Mouse (Mus musculus): Measurements from ENCODE around the gene Stam2. TPM values are rescaled to one million over a fixed set of nuclear protein-coding genes. Genes with fewer than 3 reads are reported as not detected.

Gene Stam2
- polyA plus RNA-seq, 1 experiment, result 3.8 TPM

DNA sequence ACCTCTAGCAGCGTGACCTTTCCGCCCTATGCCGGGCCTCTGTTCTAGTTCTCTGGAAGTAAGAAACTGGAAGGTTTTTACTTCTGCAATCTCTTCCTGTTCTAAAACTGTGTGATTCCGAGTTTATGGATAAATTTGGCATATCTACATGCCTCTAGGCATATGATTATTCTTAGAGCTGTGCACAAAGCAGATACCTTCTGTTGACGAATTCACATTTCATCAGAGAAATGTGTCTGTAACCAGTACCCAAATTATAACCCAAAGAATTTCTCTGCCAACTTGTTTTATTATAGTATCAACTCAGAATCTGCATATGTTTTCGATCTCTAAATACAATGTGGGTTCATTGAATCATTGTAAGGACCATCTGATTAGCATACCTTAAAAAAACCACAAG, 73.6 kb downstream of the Stam2 start:
- H3K4me3 ChIP-seq (ENCODE audit: extremely low read depth, insufficient read depth, insufficient read length), result no peak overlapping the region
- TF ChIP-seq POLR2A (IDR thresholded peaks at IDR 0.05; ENCODE audit: low read depth, low read length), result no peak
- no peak for TF ChIP-seq CTCF (IDR thresholded peaks at IDR 0.05; ENCODE audit: extremely low read depth, insufficient read depth, insufficient read length, insufficient replicate concordance)
- H3K27me3 ChIP-seq (ENCODE audit: control insufficient read depth, insufficient read depth, low read length), result no peaks in the 10 kb centered on the region
- no peaks in the 10 kb centered on the region for H3K36me3 ChIP-seq (ENCODE audit: control insufficient read depth, insufficient read depth, low read length)
- H3K27ac ChIP-seq (ENCODE audit: insufficient read depth, low read length), result no peak overlapping the region
- DNase-seq (ENCODE audit: low read depth in 1 of 2, low spot score in 2 of 2), result no peak
- H3K4me1 ChIP-seq (ENCODE audit: control insufficient read depth, insufficient read depth, insufficient read length), result no peaks in the 10 kb centered on the region
- 87% methylated on average over 6 of the region's 6 CpGs for WGBS

DNA sequence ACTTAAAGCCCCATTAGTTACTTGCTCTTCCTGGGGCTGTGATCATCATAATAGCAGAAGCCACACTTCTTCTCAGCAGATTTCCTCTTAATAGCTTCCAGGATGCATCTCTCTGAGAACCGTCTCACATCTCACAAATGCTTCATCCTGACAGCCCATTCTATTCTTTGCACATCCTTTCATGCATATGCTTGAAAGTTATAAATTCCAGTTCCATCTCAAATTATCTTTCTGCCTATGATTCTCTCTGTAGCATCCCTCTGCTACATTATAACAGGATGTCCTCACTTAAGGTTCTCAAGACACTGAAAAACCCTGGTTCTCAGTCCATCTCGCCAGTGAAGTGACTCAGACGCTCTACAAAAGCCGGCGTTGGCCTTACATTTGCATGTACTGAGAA, 85.4 kb downstream of the Stam2 start:
- Histone ChIP-seq H3K27me3 (ENCODE audit: control insufficient read depth, insufficient read depth, low read length) (no peaks in the 10 kb centered on the region), H3K4me1 (ENCODE audit: control insufficient read depth, insufficient read depth, insufficient read length) (no peaks in the 10 kb centered on the region), H3K4me3 (ENCODE audit: extremely low read depth, insufficient read depth, insufficient read length) (no peak overlapping the region), H3K36me3 (ENCODE audit: control insufficient read depth, insufficient read depth, low read length) (no peaks in the 10 kb centered on the region), H3K27ac (ENCODE audit: insufficient read depth, low read length) (no peak overlapping the region)
- TF ChIP-seq POLR2A (IDR thresholded peaks at IDR 0.05; ENCODE audit: low read depth, low read length), result no peak
- no peak for TF ChIP-seq CTCF (IDR thresholded peaks at IDR 0.05; ENCODE audit: extremely low read depth, insufficient read depth, insufficient read length, insufficient replicate concordance)
- WGBS, result 87% methylated on average over 5 of the region's 5 CpGs
- no peak for DNase-seq (ENCODE audit: low read depth in 1 of 2, low spot score in 2 of 2)

DNA sequence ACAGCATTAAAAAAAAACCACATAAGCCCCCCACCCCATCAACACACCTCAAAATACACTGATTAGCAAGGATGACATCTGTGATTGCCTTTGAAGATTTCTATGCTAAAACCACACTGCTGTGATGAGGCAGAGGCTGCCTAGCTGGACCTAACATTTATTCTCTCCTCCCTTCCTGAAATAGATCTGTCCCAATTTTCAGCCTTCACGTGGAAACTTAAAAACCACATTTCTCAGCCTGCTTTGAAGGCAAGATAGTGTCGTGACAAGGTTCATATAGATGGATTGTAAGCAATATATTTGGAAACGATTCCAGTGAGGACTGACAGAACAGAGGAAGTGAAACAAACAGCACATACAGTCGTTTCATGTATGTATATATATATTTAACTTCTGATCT, 87.5 kb downstream of the Stam2 start:
- no peak overlapping the region for H3K27ac ChIP-seq (ENCODE audit: insufficient read depth, low read length)
- TF ChIP-seq CTCF (IDR thresholded peaks at IDR 0.05; ENCODE audit: extremely low read depth, insufficient read depth, insufficient read length, insufficient replicate concordance) (no peak), POLR2A (IDR thresholded peaks at IDR 0.05; ENCODE audit: low read depth, low read length) (no peak)
- WGBS, result 26% methylated on average over 4 of the region's 4 CpGs
- no peaks in the 10 kb centered on the region for H3K36me3 ChIP-seq (ENCODE audit: control insufficient read depth, insufficient read depth, low read length)
- H3K4me1 ChIP-seq (ENCODE audit: control insufficient read depth, insufficient read depth, insufficient read length), result no peaks in the 10 kb centered on the region
- no peaks in the 10 kb centered on the region for H3K27me3 ChIP-seq (ENCODE audit: control insufficient read depth, insufficient read depth, low read length)
- DNase-seq (ENCODE audit: low read depth in 1 of 2, low spot score in 2 of 2), result no peak
- H3K4me3 ChIP-seq (ENCODE audit: extremely low read depth, insufficient read depth, insufficient read length), result no peak overlapping the region

- Histone ChIP-seq H3K27ac (ENCODE audit: insufficient read depth, low read length) (no peak overlapping the region), H3K36me3 (ENCODE audit: control insufficient read depth, insufficient read depth, low read length) (no peaks in the 10 kb centered on the region), H3K4me3 (ENCODE audit: extremely low read depth, insufficient read depth, insufficient read length) (no peak overlapping the region), H3K27me3 (ENCODE audit: control insufficient read depth, insufficient read depth, low read length) (no peaks in the 10 kb centered on the region), H3K4me1 (ENCODE audit: control insufficient read depth, insufficient read depth, insufficient read length) (no peaks in the 10 kb centered on the region)
- 87% methylated on average over 6 of the region's 6 CpGs for WGBS
- TF ChIP-seq CTCF (IDR thresholded peaks at IDR 0.05; ENCODE audit: extremely low read depth, insufficient read depth, insufficient read length, insufficient replicate concordance) (no peak), POLR2A (IDR thresholded peaks at IDR 0.05; ENCODE audit: low read depth, low read length) (no peak)
- no peak for DNase-seq (ENCODE audit: low read depth in 1 of 2, low spot score in 2 of 2)
Measured at GRCm38 (mm10) chr2:52651547-52651946, 90.5 kb downstream of the Stam2 start.

DNA sequence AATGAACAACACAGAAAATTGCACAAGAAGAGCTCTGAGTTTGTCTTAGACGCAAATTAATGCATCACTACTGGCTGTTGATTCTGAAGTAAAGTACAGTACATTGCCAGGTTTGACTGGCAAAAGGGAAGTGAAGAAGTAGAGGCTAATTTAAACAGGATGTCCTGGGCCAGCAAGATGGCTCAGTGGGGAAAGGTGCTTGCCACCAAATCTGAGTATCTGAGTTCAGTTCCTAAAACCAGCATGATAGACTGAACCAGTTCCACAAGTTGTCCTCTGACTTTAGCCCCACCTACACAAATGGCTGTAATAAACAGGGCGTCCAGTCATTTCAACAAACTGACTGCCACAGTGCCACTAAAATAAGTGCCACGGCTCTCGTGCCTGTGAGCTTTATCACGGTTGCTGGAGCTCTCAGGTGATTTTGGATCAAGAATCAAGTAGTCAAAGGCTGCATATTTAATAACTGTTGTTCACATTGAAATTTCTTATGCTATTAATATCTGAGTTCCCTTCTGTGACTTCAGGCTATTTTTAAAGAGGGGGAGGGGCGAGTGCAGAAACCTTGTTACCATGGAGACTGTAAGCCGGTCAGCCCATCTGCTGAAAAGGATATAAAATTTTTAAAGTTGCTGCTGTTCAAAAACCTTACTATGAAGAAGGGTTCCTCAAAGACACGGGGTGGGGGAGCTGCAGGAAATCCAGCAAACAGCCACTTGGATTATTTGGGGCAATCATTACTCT, 94.7 kb downstream of the Stam2 start:
- H3K4me1 ChIP-seq (ENCODE audit: control insufficient read depth, insufficient read depth, insufficient read length), result no peaks in the 10 kb centered on the region
- DNase-seq (ENCODE audit: low read depth in 1 of 2, low spot score in 2 of 2), result no peak
- no peak overlapping the region for H3K27ac ChIP-seq (ENCODE audit: insufficient read depth, low read length)
- TF ChIP-seq CTCF (IDR thresholded peaks at IDR 0.05; ENCODE audit: extremely low read depth, insufficient read depth, insufficient read length, insufficient replicate concordance) (no peak), POLR2A (IDR thresholded peaks at IDR 0.05; ENCODE audit: low read depth, low read length) (no peak)
- no peaks in the 10 kb centered on the region for H3K36me3 ChIP-seq (ENCODE audit: control insufficient read depth, insufficient read depth, low read length)
- H3K27me3 ChIP-seq (ENCODE audit: control insufficient read depth, insufficient read depth, low read length), result no peaks in the 10 kb centered on the region
- no peak overlapping the region for H3K4me3 ChIP-seq (ENCODE audit: extremely low read depth, insufficient read depth, insufficient read length)
- WGBS, result 62% methylated on average over 8 of the region's 8 CpGs

DNA sequence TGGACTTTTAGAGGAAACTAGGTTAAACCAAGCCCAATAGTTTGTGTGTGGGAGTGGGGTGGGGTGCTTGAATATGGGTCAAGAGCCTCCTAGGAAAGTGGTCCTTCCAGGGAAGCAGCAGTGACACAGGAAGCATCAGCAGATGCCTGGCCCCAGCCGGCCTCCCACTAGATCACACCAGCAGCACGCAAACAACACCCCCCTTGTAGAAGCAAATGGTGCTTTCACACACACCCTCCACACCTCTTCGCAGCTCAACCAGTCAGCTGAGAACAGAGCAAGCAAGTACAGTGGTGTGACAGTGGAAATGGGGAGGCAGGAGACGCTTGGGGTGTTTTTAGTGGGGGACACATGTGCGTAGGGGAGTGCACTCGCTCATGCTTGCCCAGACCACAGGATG, 98.4 kb downstream of the Stam2 start:
- WGBS, result 87% methylated on average over 6 of the region's 6 CpGs
- Histone ChIP-seq H3K27ac (ENCODE audit: insufficient read depth, low read length) (no peak overlapping the region), H3K36me3 (ENCODE audit: control insufficient read depth, insufficient read depth, low read length) (no peaks in the 10 kb centered on the region), H3K4me1 (ENCODE audit: control insufficient read depth, insufficient read depth, insufficient read length) (no peaks in the 10 kb centered on the region), H3K4me3 (ENCODE audit: extremely low read depth, insufficient read depth, insufficient read length) (no peak overlapping the region), H3K27me3 (ENCODE audit: control insufficient read depth, insufficient read depth, low read length) (no peaks in the 10 kb centered on the region)
- no peak for TF ChIP-seq CTCF (IDR thresholded peaks at IDR 0.05; ENCODE audit: extremely low read depth, insufficient read depth, insufficient read length, insufficient replicate concordance)
- TF ChIP-seq POLR2A (IDR thresholded peaks at IDR 0.05; ENCODE audit: low read depth, low read length), result no peak
- DNase-seq (ENCODE audit: low read depth in 1 of 2, low spot score in 2 of 2), result no peak

Other genes starting within 250 kb of the Stam2 start
- gene Cacnb4, start 65.5 kb downstream of the Stam2 start, polyA plus RNA-seq (2012; rRNA removed), result 0.06 and 0.11 TPM in 2 replicates
- 1.8 and 2.3 TPM in 2 replicates for gene Fmnl2, start 115.6 kb upstream of the Stam2 start, polyA plus RNA-seq (2012; rRNA removed)